Mouse (Mus musculus) left cerebral cortex, postnatal 10 days (tissue): Measurements from ENCODE around the gene Hsd17b11. TPM values are rescaled to one million over a fixed set of nuclear protein-coding genes. Genes with fewer than 3 reads are reported as not detected.

Experiments
- DNase-seq, 2 experiments: peaks; one replicate each; pipeline ENCODE4 v3.0.0; 2021 to 2022; ENCODE audit warnings: low spot score in 2 of 2, mixed read lengths in 1 of 2; ENCODE audit errors: extremely low spot score in 1 of 2
- intact Hi-C: fragments of 180-260 bp; cut with DNase I; formaldehyde crosslinking; loops from one replicate; pipeline ENCODE4 v1.15.1; 2025
- total RNA-seq, 2 experiments: library from RNA; stranded (reverse); gene quantifications; 2 replicates each; pipeline ENCODE4 v1.2.3; 2021

Gene Hsd17b11
- total RNA-seq = 10 to 100 TPM; 27.6 to 29.4 TPM

DNA sequence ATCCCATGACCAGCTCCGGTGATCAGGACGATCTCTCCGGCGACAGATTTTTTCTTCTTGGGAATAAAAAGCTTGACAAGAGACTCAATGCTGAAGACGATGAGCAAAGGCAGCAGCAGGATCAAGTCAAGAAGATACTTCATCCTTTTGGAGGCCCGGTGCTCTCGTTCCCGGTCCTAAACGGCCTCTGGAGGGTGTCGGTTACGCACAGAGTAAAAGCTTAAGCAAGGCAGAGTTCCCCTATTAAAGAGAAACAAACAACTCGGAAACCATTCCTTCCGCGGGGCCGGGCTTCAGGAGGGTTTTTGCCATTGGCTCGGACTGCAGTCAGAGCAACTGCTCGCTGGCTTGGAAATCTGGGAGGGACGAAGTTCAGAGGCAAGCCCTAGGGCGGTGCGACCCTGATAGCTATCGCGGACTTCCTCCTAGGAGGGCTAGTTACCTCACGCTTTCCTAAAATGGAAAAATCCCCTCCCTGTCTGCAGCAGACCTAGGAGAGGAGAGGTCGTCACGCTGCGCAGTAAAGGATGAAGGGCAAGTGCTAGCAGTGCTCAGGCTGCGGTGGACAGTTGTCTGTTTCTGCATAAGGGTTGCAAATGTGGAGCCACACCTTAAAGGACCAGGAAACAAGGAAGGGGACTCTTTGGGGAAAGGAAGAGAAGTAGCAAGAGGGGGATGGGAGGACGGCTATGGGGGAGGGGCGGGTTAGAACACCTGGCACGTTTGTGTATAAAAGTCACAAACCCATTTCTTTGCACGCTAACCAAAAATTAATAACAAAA, at the start of gene Hsd17b11:
Gene Hsd17b11, minus strand, starts transcription at position 323 of the 782 bp plus-strand sequence.
- intact Hi-C loops = no loop called here
- peak; percentile 59 to 90 for DNase-seq

- DNase-seq = no peak
- intact Hi-C loops = loop anchor here (5.0 kb wide), 1 partner anchor 261 kb away; no protein-coding TSS in a partner anchor
Measured at GRCm38 (mm10) chr5:104071048-104071447, 49.3 kb upstream of the Hsd17b11 start.

- intact Hi-C loops = no loop called here
- DNase-seq = no peak
Measured at GRCm38 (mm10) chr5:104068751-104069150, 47.0 kb upstream of the Hsd17b11 start.

- DNase-seq = no peak
- intact Hi-C loops = no loop called here
Measured at GRCm38 (mm10) chr5:104062773-104063551, 41.2 kb upstream of the Hsd17b11 start.

DNA sequence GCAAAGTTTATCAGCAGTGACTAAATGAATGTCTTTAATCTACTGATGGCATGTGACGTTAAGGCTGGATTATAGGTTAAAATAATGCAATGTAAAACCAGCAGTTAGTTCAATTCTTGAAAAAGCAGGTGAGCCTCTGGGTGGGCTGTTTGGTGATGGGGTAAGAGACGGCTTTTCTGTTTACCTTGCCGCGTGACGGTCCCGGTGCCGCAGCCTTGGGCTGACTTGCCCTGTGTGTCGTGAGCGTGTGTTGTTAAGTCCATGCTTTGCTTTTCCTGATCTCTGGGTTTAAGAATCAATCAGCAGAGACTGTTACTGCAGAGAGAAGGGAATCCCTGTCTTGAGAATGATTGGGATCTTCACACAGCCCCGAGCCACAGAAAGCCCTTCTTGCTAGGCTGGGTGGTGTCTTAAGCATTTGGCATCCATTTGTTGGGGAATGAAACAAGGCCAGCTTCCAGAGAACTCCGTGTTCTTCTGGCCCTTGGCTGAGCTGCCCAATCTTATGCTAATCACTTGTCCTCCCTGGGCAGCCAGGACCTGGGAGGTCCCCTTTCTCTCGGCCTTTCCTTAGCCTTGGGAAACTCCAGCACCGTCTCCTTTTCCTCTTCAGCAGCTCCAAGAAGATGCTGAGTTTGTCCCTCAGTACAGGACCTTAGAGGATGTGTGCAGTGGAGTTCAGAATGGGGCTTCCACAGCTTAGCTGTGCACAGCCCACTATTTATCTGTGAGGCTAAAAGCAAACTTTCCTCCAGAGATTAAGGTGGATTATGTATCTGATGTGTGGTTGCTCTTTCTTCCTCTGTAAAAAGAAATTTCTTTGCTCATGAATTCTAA, 40.4 kb upstream of the Hsd17b11 start:
- intact Hi-C loops = no loop called here
- DNase-seq = no peak

DNA sequence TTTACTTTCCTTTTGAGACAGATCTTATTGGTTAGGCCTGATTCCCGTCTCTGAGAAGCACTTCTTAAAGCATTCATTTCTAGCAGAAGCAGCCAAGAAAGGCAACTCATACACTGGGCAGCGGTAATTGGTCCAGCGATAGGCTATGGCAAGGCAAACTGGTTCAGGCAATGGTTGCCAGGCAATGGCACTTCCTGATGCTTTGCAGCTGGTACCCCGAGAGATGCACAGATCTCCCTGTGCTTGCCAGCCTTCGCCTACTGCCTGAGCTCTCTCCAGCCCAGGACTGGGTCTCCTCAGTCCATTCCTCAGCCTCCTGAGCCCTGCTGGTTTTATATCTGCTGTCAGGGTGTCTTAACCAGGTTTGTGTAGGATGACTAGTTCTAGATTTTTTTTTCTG, 38.7 kb upstream of the Hsd17b11 start:
- DNase-seq = no peak
- intact Hi-C loops = no loop called here

DNA sequence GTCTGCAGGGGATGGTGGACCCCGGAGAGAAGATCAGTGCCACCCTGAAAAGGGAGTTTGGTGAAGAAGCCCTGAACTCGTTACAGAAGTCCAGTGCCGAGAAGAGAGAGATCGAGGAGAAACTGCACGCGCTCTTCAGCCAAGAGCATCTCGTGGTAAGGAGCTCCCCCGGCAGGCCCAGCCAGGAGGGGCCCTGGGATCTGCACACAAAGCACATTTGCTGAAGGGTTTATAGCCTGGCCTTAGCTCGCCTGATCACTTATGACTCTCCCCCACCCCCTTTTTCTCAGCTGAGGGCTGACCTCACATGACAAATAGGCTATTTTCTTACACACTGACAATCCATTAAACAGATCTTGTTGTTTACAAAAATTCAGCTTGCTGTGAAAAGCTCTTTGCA, 37.9 kb upstream of the Hsd17b11 start:
- DNase-seq = no peak
- intact Hi-C loops = no loop called here

- DNase-seq = peak in 1 of 2 experiments; percentile 58
- intact Hi-C loops = no loop called here
Measured at GRCm38 (mm10) chr5:104058021-104058420, 36.3 kb upstream of the Hsd17b11 start.

DNA sequence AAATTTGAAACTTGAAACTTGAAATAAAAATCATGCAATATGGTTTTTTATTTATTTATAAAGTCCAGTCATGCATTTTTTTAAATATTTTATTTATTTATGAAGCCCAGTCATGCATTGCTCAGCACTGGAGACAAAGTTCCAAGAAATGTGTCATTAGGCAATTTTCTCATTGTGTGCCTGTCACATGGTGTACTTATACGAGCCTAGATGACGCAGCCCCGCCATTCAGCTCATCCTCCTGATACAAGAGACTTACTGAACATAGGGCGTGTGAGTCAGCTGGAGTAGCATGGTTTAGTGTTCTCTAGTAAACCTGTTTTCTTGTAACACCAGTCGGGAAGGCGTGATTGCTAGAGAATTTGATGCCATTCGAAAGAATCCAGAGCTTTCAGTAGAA, 34.6 kb upstream of the Hsd17b11 start:
- DNase-seq = no peak
- intact Hi-C loops = no loop called here

GRCm38 (mm10) chr5:104055816-104056215, 34.1 kb upstream of the Hsd17b11 start:
- intact Hi-C loops = no loop called here
- DNase-seq = no peak

GRCm38 (mm10) chr5:104054938-104055337, 33.2 kb upstream of the Hsd17b11 start:
- no peak for DNase-seq
- intact Hi-C loops = no loop called here

GRCm38 (mm10) chr5:104052956-104053355, 31.2 kb upstream of the Hsd17b11 start:
- intact Hi-C loops = no loop called here
- peak in 1 of 2 experiments; percentile 46 for DNase-seq

- DNase-seq = no peak
- intact Hi-C loops = loop anchor here (10.0 kb wide), 1 partner anchor 193 kb away; no protein-coding TSS in a partner anchor
Measured at GRCm38 (mm10) chr5:104048139-104048538, 26.4 kb upstream of the Hsd17b11 start.

GRCm38 (mm10) chr5:104047200-104048105, 25.7 kb upstream of the Hsd17b11 start:
- DNase-seq = no peak
- intact Hi-C loops = loop anchor here (10.0 kb wide), 1 partner anchor 193 kb away; no protein-coding TSS in a partner anchor

GRCm38 (mm10) chr5:104046256-104047199, 24.8 kb upstream of the Hsd17b11 start, which contains the start of gene Nudt9:
Gene Nudt9, plus strand, starts transcription at chr5:104046306.
- peak; percentile 96 to 99 for DNase-seq
- intact Hi-C loops = loop anchor here (10.0 kb wide), 1 partner anchor 192 kb away; no protein-coding TSS in a partner anchor

DNA sequence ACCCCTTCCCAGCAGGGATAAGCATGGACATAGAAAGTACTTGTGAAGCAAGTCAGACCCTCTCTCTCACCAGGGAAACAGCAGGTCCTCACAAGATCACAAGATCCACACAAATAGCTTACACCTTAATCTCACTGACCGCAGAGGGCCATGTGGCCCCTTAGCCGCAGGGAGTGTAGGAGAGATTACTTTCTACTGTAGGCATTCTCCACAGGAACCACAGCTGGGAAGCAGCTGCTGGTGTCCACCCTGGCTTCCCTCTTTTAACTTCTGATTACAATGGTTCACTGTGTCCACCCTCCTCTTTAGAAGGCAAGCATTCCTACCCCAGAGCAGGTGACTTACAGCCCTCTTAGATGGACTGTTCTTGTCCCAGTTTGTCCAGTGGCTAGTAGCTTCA, 22.0 kb upstream of the Hsd17b11 start:
- no peak for DNase-seq
- intact Hi-C loops = loop anchor here (10.0 kb wide), 1 partner anchor 189 kb away; no protein-coding TSS in a partner anchor

GRCm38 (mm10) chr5:104042906-104043305, 21.2 kb upstream of the Hsd17b11 start:
- intact Hi-C loops = loop anchor here (10.0 kb wide), 1 partner anchor 188 kb away; no protein-coding TSS in a partner anchor
- DNase-seq = peak in 1 of 2 experiments; percentile 44
